Mouse (Mus musculus) heart, adult 2 months (tissue): ENCODE results near the gene Sh3d19. TPM values are rescaled to one million over a fixed set of nuclear protein-coding genes. Genes with fewer than 3 reads are reported as not detected.

ENCODE experiments used
- DNase-seq, 2 experiments: peaks; one replicate each; pipeline ENCODE4 v3.0.0; 2021
- H3K27ac ChIP-seq: fragments of 200-600 bp; 2 replicates; pipeline ENCODE4 v1.8.1; 2022
- H3K27me3 ChIP-seq: fragments of 200-500 bp; 2 replicates; pipeline ENCODE4 v1.6.1; 2012; ENCODE audit warnings: mild to moderate bottlenecking, low read length, inconsistent platforms, mixed read lengths; ENCODE audit not compliant: control insufficient read depth, insufficient read depth
- H3K36me3 ChIP-seq: fragments of 200-500 bp; 2 replicates; pipeline ENCODE4 v1.6.1; 2012; ENCODE audit warnings: low read length, inconsistent platforms; ENCODE audit not compliant: control insufficient read depth, insufficient read depth
- H3K4me1 ChIP-seq: fragments of 200-500 bp; 2 replicates; pipeline ENCODE4 v1.6.1; 2011; ENCODE audit warnings: low read length; ENCODE audit not compliant: control insufficient read depth, insufficient read depth
- H3K4me3 ChIP-seq: fragments of 200-600 bp; 2 replicates; pipeline ENCODE4 v1.8.1; 2022
- H3K79me2 ChIP-seq: fragments of 200-500 bp; replicated peaks from 2 replicates; pipeline ENCODE4 v1.6.1; 2012; ENCODE audit warnings: mild to moderate bottlenecking, inconsistent platforms, low read length, moderate library complexity, mixed read lengths; ENCODE audit not compliant: control insufficient read depth, insufficient read depth
- H3K9ac ChIP-seq: fragments of 200-500 bp; 2 replicates; pipeline ENCODE4 v1.6.1; 2012; ENCODE audit warnings: low read depth, mild to moderate bottlenecking, control low read depth, inconsistent platforms, low read length, mixed read lengths
- CTCF ChIP-seq: fragments of 200-600 bp; IDR thresholded peaks from 2 replicates; pipeline ENCODE4 v1.8.1; 2022; ENCODE audit warnings: antibody characterized with exemption, mild to moderate bottlenecking, moderate library complexity
- EP300 ChIP-seq: fragments of 200-500 bp; IDR thresholded peaks from 2 replicates; pipeline ENCODE4 v1.6.1; 2011; ENCODE audit warnings: low read depth, low read length, control low read depth; ENCODE audit not compliant: insufficient read depth
- POLR2A ChIP-seq: fragments of 200-500 bp; IDR thresholded peaks from 2 replicates; pipeline ENCODE4 v1.6.1; 2011; ENCODE audit warnings: mild to moderate bottlenecking, low read depth, low read length, control low read depth; ENCODE audit not compliant: insufficient read depth
- WGBS: fragments of 180-500 bp; shearing (Covaris S2); methylation state at CpG from one replicate; pipeline ENCODE4 v1.1.7; 2018; 5-methylcytosine and 5-hydroxymethylcytosine counted together
- intact Hi-C: fragments of 180-260 bp; cut with DNase I; formaldehyde crosslinking; loops from one replicate; pipeline ENCODE4 v1.15.1; 2025
- polyA plus RNA-seq: library from polyadenylated mRNA; depleted of rRNA; stranded (reverse); fragments of >200 nt; gene quantifications from 2 replicates; pipeline ENCODE4 v1.2.3, GENCODE M21; 2012
- total RNA-seq, 2 experiments: library from RNA; stranded (reverse); gene quantifications; 2 replicates each; pipeline ENCODE4 v1.2.3; 2021

Sh3d19 gene
- total and polyA plus RNA-seq, 3 experiments: 13.5 to 22.2 (median 19.5) TPM

GRCm38 (mm10) chr3:85952696-85953283 lies 18.1 kb upstream of the Sh3d19 start:
- TF ChIP-seq POLR2A: no peak
- TF ChIP-seq EP300: no peak
- no peak for TF ChIP-seq CTCF

DNA sequence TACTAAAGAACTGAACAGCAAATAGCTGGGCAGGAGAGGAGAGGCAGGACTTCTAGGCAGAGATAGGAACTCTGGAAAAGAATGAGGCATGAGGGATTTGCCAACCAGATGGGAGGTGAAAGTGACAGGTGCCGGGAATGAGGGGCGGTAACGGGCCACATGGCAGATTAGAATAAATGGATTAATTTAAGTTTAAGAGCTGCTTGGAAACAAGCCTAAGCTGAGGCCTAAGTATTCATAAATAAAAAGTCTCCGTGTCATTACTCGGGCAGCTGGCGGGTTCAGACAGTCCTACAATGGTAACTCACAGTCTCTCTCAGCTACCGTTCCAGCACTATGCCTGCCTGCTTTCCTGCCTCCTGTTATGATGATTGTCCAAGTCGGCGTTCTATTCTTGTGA lies 15.6 kb upstream of the Sh3d19 start:
- Histone ChIP-seq H3K4me1 (no peaks in the 10 kb centered on the region), H3K4me3 (no peak overlapping the region), H3K79me2 (no peaks in the 10 kb centered on the region), H3K27ac (no peak overlapping the region), H3K9ac (no peak overlapping the region), H3K36me3 (no peaks in the 10 kb centered on the region), H3K27me3 (no peaks in the 10 kb centered on the region)
- no peak for DNase-seq
- no peak for TF ChIP-seq POLR2A
- 95% methylated on average over 9 of the region's 9 CpGs for WGBS
- intact Hi-C loops: no loop called here

More at GRCm38 (mm10) chr3:85952696-85953283, 18.1 kb upstream of the Sh3d19 start:
- no peaks in the 10 kb centered on the region for H3K4me1 ChIP-seq
- H3K79me2 ChIP-seq: no peaks in the 10 kb centered on the region
- H3K9ac ChIP-seq: no peak overlapping the region
- intact Hi-C loops: no loop called here
- H3K27me3 ChIP-seq: no peaks in the 10 kb centered on the region
- 85% methylated on average over 10 of the region's 10 CpGs for WGBS
- no peak overlapping the region for H3K4me3 ChIP-seq
- no peak for DNase-seq
- no peaks in the 10 kb centered on the region for H3K36me3 ChIP-seq
- H3K27ac ChIP-seq: no peak overlapping the region

- H3K9ac ChIP-seq: no peak overlapping the region
- TF ChIP-seq EP300 (no peak), POLR2A (no peak), CTCF (no peak)
- H3K79me2 ChIP-seq: no peaks in the 10 kb centered on the region
- H3K27me3 ChIP-seq: no peaks in the 10 kb centered on the region
- DNase-seq: no peak
- H3K36me3 ChIP-seq: no peaks in the 10 kb centered on the region
- no peak overlapping the region for H3K4me3 ChIP-seq
- 88% methylated on average over 5 of the region's 5 CpGs for WGBS
- H3K4me1 ChIP-seq: no peaks in the 10 kb centered on the region
- H3K27ac ChIP-seq: no peak overlapping the region
- intact Hi-C loops: no loop called here
Observed at GRCm38 (mm10) chr3:85955704-85956103, 15.2 kb upstream of the Sh3d19 start.

DNA sequence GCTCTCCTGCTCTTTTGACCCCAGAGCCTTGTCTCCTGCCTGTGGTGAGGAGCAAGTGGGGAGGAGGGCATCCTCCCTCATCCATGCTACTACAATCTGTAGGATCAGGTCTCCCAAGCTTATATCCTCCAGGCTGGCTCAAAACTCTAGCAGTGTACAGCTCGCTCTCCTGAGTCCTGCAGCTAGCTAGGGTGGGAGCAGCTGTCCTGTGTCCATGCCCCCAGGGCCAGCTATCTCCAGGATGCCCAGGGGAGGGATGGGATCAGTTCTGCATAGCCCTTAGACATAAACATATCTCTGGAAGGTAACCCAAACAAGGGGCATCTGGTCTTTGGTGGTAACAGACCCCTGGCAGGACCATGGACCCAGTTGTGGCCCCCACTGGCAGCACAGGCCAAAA lies 11.2 kb upstream of the Sh3d19 start:
- Histone ChIP-seq H3K27ac (no peak overlapping the region), H3K27me3 (no peaks in the 10 kb centered on the region), H3K9ac (no peak overlapping the region), H3K79me2 (no peaks in the 10 kb centered on the region), H3K4me1 (no peaks in the 10 kb centered on the region), H3K4me3 (no peak overlapping the region), H3K36me3 (no peaks in the 10 kb centered on the region)
- intact Hi-C loops: no loop called here
- TF ChIP-seq EP300 (no peak), POLR2A (no peak), CTCF (no peak)
- DNase-seq: no peak
- 97% methylated on average over 1 of the region's 1 CpGs for WGBS

GRCm38 (mm10) chr3:85961134-85961533 lies 9.8 kb upstream of the Sh3d19 start:
- Histone ChIP-seq H3K4me3 (no peak overlapping the region), H3K27ac (no peak overlapping the region), H3K9ac (no peak overlapping the region), H3K36me3 (no peaks in the 10 kb centered on the region), H3K79me2 (no peaks in the 10 kb centered on the region), H3K4me1 (no peaks in the 10 kb centered on the region), H3K27me3 (no peaks in the 10 kb centered on the region)
- DNase-seq: no peak
- WGBS: 29% methylated on average over 5 of the region's 5 CpGs
- intact Hi-C loops: no loop called here
- TF ChIP-seq CTCF: no peak

DNA sequence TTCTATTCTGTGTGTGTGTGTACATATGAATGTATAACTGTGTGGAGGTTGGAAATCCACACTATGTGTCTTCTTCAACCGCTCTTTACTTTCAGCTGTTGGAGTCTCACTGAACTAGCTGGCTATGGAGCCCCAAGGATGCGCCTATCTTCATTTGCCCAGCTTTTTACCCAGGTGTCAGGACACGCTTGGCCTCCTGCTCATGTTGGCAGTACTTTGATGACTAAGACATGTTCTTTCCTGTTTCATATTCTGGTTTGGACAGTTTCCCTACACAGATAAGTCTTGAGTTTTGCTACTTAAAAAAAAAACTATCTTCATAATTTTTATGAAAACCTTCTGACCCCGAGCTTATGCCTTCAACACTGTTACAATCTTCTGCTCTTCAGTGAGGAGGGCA lies 5.4 kb upstream of the Sh3d19 start:
- intact Hi-C loops: no loop called here
- no peak overlapping the region for H3K4me3 ChIP-seq
- no peaks in the 10 kb centered on the region for H3K27me3 ChIP-seq
- H3K79me2 ChIP-seq: no peaks in the 10 kb centered on the region
- no peaks in the 10 kb centered on the region for H3K4me1 ChIP-seq
- no peak overlapping the region for H3K27ac ChIP-seq
- no peaks in the 10 kb centered on the region for H3K36me3 ChIP-seq
- DNase-seq: no peak
- no peak overlapping the region for H3K9ac ChIP-seq
- 85% methylated on average over 4 of the region's 4 CpGs for WGBS
- TF ChIP-seq EP300 (no peak), CTCF (no peak), POLR2A (no peak)
